Mouse (Mus musculus) testis, adult 2 months (tissue): Measurements from ENCODE around the gene H2-Ab1.

Experiments
- CTCF ChIP-seq: fragments of 200-500 bp; IDR thresholded peaks from 2 replicates; pipeline ENCODE4 v1.5.1; 2012; ENCODE audit warnings: low read depth, mild to moderate bottlenecking, inconsistent platforms, low read length, moderate library complexity; ENCODE audit not compliant: control insufficient read depth, insufficient read depth, insufficient replicate concordance
- POLR2A ChIP-seq: fragments of 200-500 bp; IDR thresholded peaks from 2 replicates; pipeline ENCODE4 v1.6.1; 2012; ENCODE audit warnings: low read depth, mild to moderate bottlenecking, inconsistent platforms, low read length, moderate library complexity; ENCODE audit not compliant: control insufficient read depth

DNA sequence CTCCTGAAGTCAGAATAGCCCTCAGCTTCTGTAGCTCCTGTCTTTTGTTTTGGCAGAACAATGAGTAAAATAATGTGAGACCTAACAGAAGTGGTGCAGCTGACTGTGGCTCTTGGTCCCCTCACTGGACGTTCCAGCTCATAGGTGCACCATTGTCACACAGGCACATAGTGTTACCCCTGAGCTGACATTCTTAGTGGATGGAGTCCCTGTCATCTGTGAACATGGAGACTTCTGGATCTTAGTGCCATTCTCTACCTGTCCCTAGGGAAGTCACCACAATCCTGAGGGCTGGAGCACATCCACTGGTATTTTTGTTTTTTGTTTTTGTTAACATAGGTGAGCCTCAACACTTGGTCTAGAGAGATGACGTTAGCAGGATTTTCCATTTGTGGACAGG is 13.5 kb downstream of the H2-Ab1 start:
- no peak for TF ChIP-seq POLR2A
- no peak for TF ChIP-seq CTCF
